Mouse (Mus musculus) heart, embryonic 16.5 days (tissue): ENCODE data around the gene Entpd7. TPM values are rescaled to one million over a fixed set of nuclear protein-coding genes. Genes with fewer than 3 reads are reported as not detected.

Experiments
- ATAC-seq: fragments of 200-750 bp; cut with Nextera tagmentation; replicated peaks from 2 replicates; pipeline ENCODE4 v1.8.0; 2017; ENCODE audit warnings: moderate number of reproducible peaks; ENCODE audit not compliant: insufficient read depth, low FRiP score; ENCODE audit errors: extremely low read depth
- H3K27ac ChIP-seq: fragments of 300-500 bp; sonication (generic); 2 replicates; pipeline ENCODE4 v1.5.1; 2014; ENCODE audit warnings: mild to moderate bottlenecking, low read length, control low read depth, moderate library complexity
- H3K27me3 ChIP-seq: fragments of 300-500 bp; sonication (generic); 2 replicates; pipeline ENCODE4 v1.6.1; 2014; ENCODE audit warnings: low read length, mixed read lengths; ENCODE audit not compliant: control insufficient read depth, insufficient read depth
- H3K36me3 ChIP-seq: fragments of 300-500 bp; sonication (generic); 2 replicates; pipeline ENCODE4 v1.6.1; 2014; ENCODE audit not compliant: control insufficient read depth, insufficient read depth
- H3K4me1 ChIP-seq: fragments of 300-500 bp; sonication (generic); 2 replicates; pipeline ENCODE4 v1.6.1; 2014; ENCODE audit warnings: low read length, mixed read lengths; ENCODE audit not compliant: control insufficient read depth, insufficient read depth
- H3K4me2 ChIP-seq: fragments of 300-500 bp; sonication (generic); 2 replicates; pipeline ENCODE4 v1.6.1; 2014; ENCODE audit warnings: low read depth, mild to moderate bottlenecking, control low read depth, low read length
- H3K4me3 ChIP-seq: fragments of 300-500 bp; sonication (generic); 2 replicates; pipeline ENCODE4 v1.5.1; 2014; ENCODE audit warnings: mild to moderate bottlenecking, control low read depth, low read length
- H3K9ac ChIP-seq: fragments of 300-500 bp; sonication (generic); 2 replicates; pipeline ENCODE4 v1.6.1; 2014; ENCODE audit warnings: low read length, control low read depth
- H3K9me3 ChIP-seq: fragments of 300-500 bp; sonication (generic); replicated peaks from 2 replicates; pipeline ENCODE4 v1.6.1; 2016; ENCODE audit warnings: low read length; ENCODE audit not compliant: control insufficient read depth
- WGBS: fragments of 180-500 bp; shearing (Covaris S2); extraction: QIAGEN DNeasy Blood & Tissue Kit; methylation state at CpG from one replicate; pipeline ENCODE4 v1.1.7; 2014; 5-methylcytosine and 5-hydroxymethylcytosine counted together
- polyA plus RNA-seq: library from polyadenylated mRNA; unstranded; fragments of >200 nt; fragmentation: Nextera tagmentation; extraction: Ambion mirVana; gene quantifications from 2 replicates; pipeline ENCODE4 v1.2.1, GENCODE M21; 2015

Entpd7 gene
- polyA plus RNA-seq, 1 experiment from 2014 or later: 5.1 TPM

GRCm38 (mm10) chr19:43769366-43769960, 80.0 kb downstream of the Entpd7 start:
- ATAC-seq: no peak
- H3K9ac ChIP-seq: no peak overlapping the region
- 65% methylated on average over 5 of the region's 5 CpGs for WGBS

DNA sequence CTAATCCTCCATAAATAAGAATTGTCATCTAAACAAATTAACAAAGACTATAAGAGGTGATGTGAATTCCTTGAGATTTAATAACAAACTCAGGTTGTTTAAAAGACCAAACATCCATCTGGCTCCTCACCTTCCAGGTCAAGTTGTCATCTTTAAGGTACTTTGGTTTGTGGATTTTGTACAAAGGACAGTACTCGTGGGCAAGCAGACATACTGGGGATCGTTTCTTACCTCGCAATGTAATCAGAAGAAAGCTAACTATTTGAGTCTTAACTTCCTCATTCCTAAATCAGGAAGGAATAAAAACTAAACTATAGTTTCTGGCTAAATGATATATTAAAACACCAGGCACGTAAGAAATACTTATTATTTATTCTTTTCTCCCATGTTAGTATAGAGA, 81.1 kb downstream of the Entpd7 start:
- Histone ChIP-seq H3K9me3 (no peaks in the 10 kb centered on the region), H3K4me3 (no peak overlapping the region), H3K27ac (no peak overlapping the region), H3K4me2 (no peak overlapping the region), H3K36me3 (peaks cover 6% of the 10 kb centered on the region; the same call in 1 of the 2 replicates), H3K9ac (no peak overlapping the region), H3K27me3 (no peaks in the 10 kb centered on the region), H3K4me1 (no peaks in the 10 kb centered on the region)
- no peak for ATAC-seq
- WGBS: 81% methylated on average over 4 of the region's 4 CpGs

More at GRCm38 (mm10) chr19:43769366-43769960, 80.0 kb downstream of the Entpd7 start:
- no peak overlapping the region for H3K4me2 ChIP-seq
- H3K36me3 ChIP-seq: peaks cover 6% of the 10 kb centered on the region; the same call in 1 of the 2 replicates
- no peak overlapping the region for H3K27ac ChIP-seq
- no peaks in the 10 kb centered on the region for H3K9me3 ChIP-seq
- no peaks in the 10 kb centered on the region for H3K27me3 ChIP-seq
- no peak overlapping the region for H3K4me3 ChIP-seq
- H3K4me1 ChIP-seq: no peaks in the 10 kb centered on the region

GRCm38 (mm10) chr19:43771499-43771969, 82.1 kb downstream of the Entpd7 start:
- no peak for ATAC-seq
- Histone ChIP-seq H3K4me2 (no peak overlapping the region), H3K27ac (no peak overlapping the region), H3K27me3 (0 out of 2 replicates have a peak, but pooled peaks cover 2% of the 10 kb centered on the region), H3K9me3 (no peaks in the 10 kb centered on the region), H3K4me3 (no peak overlapping the region), H3K4me1 (no peaks in the 10 kb centered on the region), H3K36me3 (peaks cover 6% of the 10 kb centered on the region; the same call in 1 of the 2 replicates), H3K9ac (no peak overlapping the region)
- 78% methylated on average over 5 of the region's 5 CpGs for WGBS

DNA sequence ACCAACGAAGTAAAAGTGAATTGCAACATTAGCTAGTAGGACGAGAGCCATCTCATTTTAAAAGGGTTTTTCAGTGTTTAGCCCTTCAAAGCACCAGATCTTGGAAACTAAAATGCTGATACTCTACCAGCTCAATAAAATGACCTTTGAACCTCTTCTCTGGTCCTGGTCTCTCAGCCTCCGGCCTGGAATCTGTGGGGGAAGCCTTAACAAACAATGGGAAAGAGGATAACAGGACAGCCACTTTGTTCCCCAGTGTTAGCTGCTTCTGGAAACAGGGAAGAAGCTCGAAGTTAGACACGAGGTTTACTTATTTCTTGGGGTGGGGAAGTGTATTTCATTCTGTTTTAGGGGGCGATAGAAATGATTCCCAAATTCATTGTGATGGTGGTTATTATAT, 82.8 kb downstream of the Entpd7 start:
- H3K27ac ChIP-seq: no peak overlapping the region
- no peak overlapping the region for H3K9ac ChIP-seq
- no peaks in the 10 kb centered on the region for H3K9me3 ChIP-seq
- no peak overlapping the region for H3K4me2 ChIP-seq
- H3K4me1 ChIP-seq: no peaks in the 10 kb centered on the region
- H3K36me3 ChIP-seq: peaks cover 6% of the 10 kb centered on the region; the same call in 1 of the 2 replicates
- no peak overlapping the region for H3K4me3 ChIP-seq
- H3K27me3 ChIP-seq: 0 out of 2 replicates have a peak, but pooled peaks cover 2% of the 10 kb centered on the region
- no peak for ATAC-seq
- 65% methylated on average over 6 of the region's 6 CpGs for WGBS

GRCm38 (mm10) chr19:43775433-43775832, 86.0 kb downstream of the Entpd7 start:
- Histone ChIP-seq H3K36me3 (no peaks in the 10 kb centered on the region), H3K4me2 (no peak overlapping the region), H3K4me1 (no peaks in the 10 kb centered on the region), H3K27me3 (0 out of 2 replicates have a peak, but pooled peaks cover 2% of the 10 kb centered on the region), H3K4me3 (no peak overlapping the region), H3K9me3 (no peaks in the 10 kb centered on the region), H3K9ac (no peak overlapping the region), H3K27ac (no peak overlapping the region)
- no peak for ATAC-seq
- 27% methylated on average over 10 of the region's 10 CpGs for WGBS

GRCm38 (mm10) chr19:43776561-43776960, 87.1 kb downstream of the Entpd7 start:
- Histone ChIP-seq H3K36me3 (no peaks in the 10 kb centered on the region), H3K4me1 (no peaks in the 10 kb centered on the region), H3K27ac (no peak overlapping the region), H3K27me3 (0 out of 2 replicates have a peak, but pooled peaks cover 2% of the 10 kb centered on the region), H3K9me3 (no peaks in the 10 kb centered on the region), H3K4me3 (no peak overlapping the region), H3K9ac (no peak overlapping the region), H3K4me2 (no peak overlapping the region)
- no peak for ATAC-seq
- 80% methylated on average over 4 of the region's 4 CpGs for WGBS

DNA sequence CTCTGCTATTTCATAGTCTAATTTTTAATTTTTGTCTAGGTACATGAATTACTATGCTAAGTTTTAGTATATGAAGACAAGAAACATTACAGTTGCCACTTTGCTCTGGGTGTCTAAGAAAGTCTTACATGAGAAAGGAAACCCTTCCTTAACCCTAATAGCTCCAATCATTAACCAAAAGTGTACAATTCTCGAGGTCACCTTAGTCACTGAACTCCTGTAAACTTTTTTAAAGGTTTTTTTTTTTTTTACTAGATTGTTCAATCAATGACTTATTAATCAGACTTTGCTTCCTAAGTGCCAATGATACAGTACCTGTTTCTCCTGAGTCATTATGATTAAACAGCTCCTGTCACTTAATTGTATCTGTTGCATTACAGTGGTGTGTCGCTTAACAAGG, 87.8 kb downstream of the Entpd7 start:
- Histone ChIP-seq H3K36me3 (no peaks in the 10 kb centered on the region), H3K4me2 (no peak overlapping the region), H3K9ac (no peak overlapping the region), H3K4me3 (no peak overlapping the region), H3K4me1 (no peaks in the 10 kb centered on the region), H3K27ac (no peak overlapping the region), H3K27me3 (0 out of 2 replicates have a peak, but pooled peaks cover 2% of the 10 kb centered on the region), H3K9me3 (no peaks in the 10 kb centered on the region)
- no peak for ATAC-seq
- 74% methylated on average over 2 of the region's 2 CpGs for WGBS

- Histone ChIP-seq H3K9me3 (no peaks in the 10 kb centered on the region), H3K9ac (no peak overlapping the region), H3K4me1 (no peaks in the 10 kb centered on the region), H3K27ac (no peak overlapping the region), H3K27me3 (0 out of 2 replicates have a peak, but pooled peaks cover 2% of the 10 kb centered on the region), H3K4me2 (no peak overlapping the region), H3K4me3 (no peak overlapping the region), H3K36me3 (no peaks in the 10 kb centered on the region)
- WGBS: 67% methylated on average over 5 of the region's 5 CpGs
- no peak for ATAC-seq
Measured at GRCm38 (mm10) chr19:43780391-43780790, 90.9 kb downstream of the Entpd7 start.

DNA sequence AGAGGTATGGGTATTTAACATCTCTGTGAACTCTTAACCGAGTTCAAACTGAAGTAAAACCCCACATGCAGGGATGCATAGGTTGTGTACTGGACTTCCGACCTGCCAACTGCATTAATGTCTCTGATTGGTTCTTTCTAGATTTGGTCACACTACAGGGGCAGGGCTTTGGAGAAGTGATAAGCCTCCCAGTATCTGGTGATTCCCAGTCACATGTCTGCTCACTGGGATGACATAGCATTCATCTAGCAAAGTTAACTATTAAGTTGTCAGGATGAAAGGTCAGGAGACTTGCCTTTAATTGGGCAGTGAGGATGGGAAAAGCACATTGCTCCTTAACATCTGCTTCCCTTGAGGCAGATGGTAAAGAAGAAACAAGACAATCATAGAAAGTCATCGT, 92.5 kb downstream of the Entpd7 start, which contains the start of gene Abcc2:
Abcc2 (plus strand) TSS at position 213 of the 400 bp plus-strand sequence.
- H3K9ac ChIP-seq: no peak within 1 kb of the TSS
- no peak within 1 kb of the TSS for H3K4me3 ChIP-seq
- H3K4me1 ChIP-seq: no peaks in the 10 kb centered on the region
- no peak within 1 kb of the TSS for H3K27ac ChIP-seq
- H3K36me3 ChIP-seq: no peaks in the 10 kb centered on the region
- H3K4me2 ChIP-seq: no peak within 1 kb of the TSS
- H3K9me3 ChIP-seq: no peaks in the 10 kb centered on the region
- WGBS: 78% methylated on average over 3 of the region's 3 CpGs
- H3K27me3 ChIP-seq: no peaks in the 10 kb centered on the region
- no peak for ATAC-seq
